Mouse (Mus musculus) heart, embryonic 12.5 days (tissue): ENCODE data around the gene Ambn. TPM values are rescaled to one million over a fixed set of nuclear protein-coding genes. Genes with fewer than 3 reads are reported as not detected.

ENCODE experiments used
- ATAC-seq: fragments of 200-750 bp; cut with Nextera tagmentation; 2 replicates; pipeline ENCODE4 v1.8.0; 2017; ENCODE audit warnings: moderate TSS enrichment, moderate library complexity; ENCODE audit not compliant: insufficient number of reproducible peaks, low FRiP score
- H3K27ac ChIP-seq: fragments of 300-500 bp; sonication (generic); 2 replicates; pipeline ENCODE4 v1.5.1; 2016; ENCODE audit warnings: mild to moderate bottlenecking, moderate library complexity; ENCODE audit not compliant: poor library complexity, severe bottlenecking
- H3K27me3 ChIP-seq: fragments of 300-500 bp; sonication (generic); replicated peaks from 2 replicates; pipeline ENCODE4 v1.6.1; 2016; ENCODE audit warnings: mild to moderate bottlenecking, moderate library complexity
- H3K36me3 ChIP-seq: fragments of 300-500 bp; sonication (generic); 2 replicates; pipeline ENCODE4 v1.6.1; 2016; ENCODE audit warnings: mild to moderate bottlenecking, moderate library complexity
- H3K4me1 ChIP-seq: fragments of 300-500 bp; sonication (generic); replicated peaks from 2 replicates; pipeline ENCODE4 v1.6.1; 2016; ENCODE audit warnings: mild to moderate bottlenecking
- H3K4me2 ChIP-seq: fragments of 300-500 bp; sonication (generic); 2 replicates; pipeline ENCODE4 v1.6.1; 2016; ENCODE audit warnings: mild to moderate bottlenecking, moderate library complexity
- H3K4me3 ChIP-seq: fragments of 300-500 bp; sonication (generic); 2 replicates; pipeline ENCODE4 v1.5.1; 2016; ENCODE audit warnings: mild to moderate bottlenecking
- H3K9ac ChIP-seq: fragments of 300-500 bp; sonication (generic); 2 replicates; pipeline ENCODE4 v1.6.1; 2016; ENCODE audit warnings: mild to moderate bottlenecking, moderate library complexity
- H3K9me3 ChIP-seq: fragments of 300-500 bp; sonication (generic); replicated peaks from 2 replicates; pipeline ENCODE4 v1.6.1; 2016; ENCODE audit warnings: mild to moderate bottlenecking, moderate library complexity
- WGBS: fragments of 180-500 bp; shearing (Covaris S2); methylation state at CpG from one replicate; pipeline ENCODE4 v1.1.7; 2016; 5-methylcytosine and 5-hydroxymethylcytosine counted together
- polyA plus RNA-seq: library from polyadenylated mRNA; unstranded; fragments of >200 nt; fragmentation: Nextera tagmentation; extraction: Ambion mirVana; gene quantifications from 2 replicates; pipeline ENCODE4 v1.2.1, GENCODE M21; 2016

Ambn gene
- polyA plus RNA-seq, 1 experiment from 2014 or later, result not detected

DNA sequence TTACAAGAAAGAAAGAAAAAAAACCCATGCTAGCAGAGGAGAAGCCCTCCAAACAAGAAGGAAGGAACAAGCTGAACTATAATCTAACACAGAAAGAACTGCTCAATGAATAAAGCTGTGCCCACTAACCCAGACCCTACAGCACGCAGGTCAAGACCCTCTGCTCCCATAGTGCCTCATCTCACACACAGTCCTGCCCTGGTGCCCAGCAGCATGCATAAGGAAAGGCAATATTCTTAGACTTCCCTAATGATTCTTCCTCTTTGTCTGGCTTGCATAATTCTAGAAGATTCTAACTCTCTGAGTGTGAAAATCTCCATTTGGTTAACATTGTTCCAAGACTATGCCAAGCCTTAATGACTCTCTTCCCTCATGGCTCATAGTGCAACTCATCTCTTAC is 53.2 kb downstream of the Ambn start:
- Histone ChIP-seq H3K4me3 (no peak overlapping the region), H3K4me2 (no peak overlapping the region), H3K27ac (no peak overlapping the region), H3K9ac (no peak overlapping the region), H3K27me3 (no peaks in the 10 kb centered on the region), H3K9me3 (no peaks in the 10 kb centered on the region), H3K4me1 (no peaks in the 10 kb centered on the region), H3K36me3 (no peaks in the 10 kb centered on the region)
- no peak for ATAC-seq
- 88% methylated on average over 1 of the region's 1 CpGs for whole genome bisulfite sequencing

Other genes starting within 250 kb of the Ambn start
- not detected in 2 replicates for gene Gm7714, start 187.1 kb upstream of the Ambn start, polyA plus RNA-seq
- not detected in 2 replicates for gene Prol1, start 138.7 kb upstream of the Ambn start, polyA plus RNA-seq
- not detected in 2 replicates for gene Amtn, start 79.9 kb upstream of the Ambn start, polyA plus RNA-seq
- gene Enam, start 32.0 kb downstream of the Ambn start, polyA plus RNA-seq, result not detected in 2 replicates
- gene Jchain, start 71.9 kb downstream of the Ambn start, polyA plus RNA-seq, result 0.24 TPM in 1 of 2 replicates, not detected in the other
- 47.4 and 49.1 TPM in 2 replicates for gene Utp3, start 98.5 kb downstream of the Ambn start, polyA plus RNA-seq
- gene Rufy3, start 109.0 kb downstream of the Ambn start, polyA plus RNA-seq, result 15.2 and 15.9 TPM in 2 replicates
- gene Grsf1, start 220.2 kb downstream of the Ambn start, polyA plus RNA-seq, result 88.2 and 90.1 TPM in 2 replicates